Mouse (Mus musculus) neural tube, embryonic 11.5 days (tissue): ENCODE data around the gene Srarp. TPM values are rescaled to one million over a fixed set of nuclear protein-coding genes. Genes with fewer than 3 reads are reported as not detected.

ENCODE experiments used
- ATAC-seq: fragments of 200-750 bp; cut with Nextera tagmentation; 2 replicates; pipeline ENCODE4 v1.8.0; 2017; ENCODE audit warnings: moderate number of reproducible peaks, mild to moderate bottlenecking, moderate TSS enrichment, moderate library complexity; ENCODE audit not compliant: insufficient read depth, low FRiP score, low TSS enrichment
- DNase-seq: peaks from one replicate; pipeline ENCODE4 v3.0.0-alpha.2; 2015; ENCODE audit warnings: low spot score
- H3K27ac ChIP-seq: fragments of 300-500 bp; sonication (generic); 2 replicates; pipeline ENCODE4 v1.5.1; 2014; ENCODE audit warnings: low read depth, mild to moderate bottlenecking, low read length
- H3K27me3 ChIP-seq: fragments of 300-500 bp; sonication (generic); 2 replicates; pipeline ENCODE4 v1.6.1; 2014; ENCODE audit warnings: mild to moderate bottlenecking, low read length, mixed read lengths; ENCODE audit not compliant: control insufficient read depth, insufficient read depth
- H3K36me3 ChIP-seq: fragments of 300-500 bp; sonication (generic); 2 replicates; pipeline ENCODE4 v1.6.1; 2014; ENCODE audit warnings: mild to moderate bottlenecking, low read length, moderate library complexity, mixed read lengths; ENCODE audit not compliant: control insufficient read depth, insufficient read depth
- H3K4me1 ChIP-seq: fragments of 300-500 bp; sonication (generic); 2 replicates; pipeline ENCODE4 v1.6.1; 2014; ENCODE audit warnings: low read length, mixed read lengths; ENCODE audit not compliant: control insufficient read depth, insufficient read depth
- H3K4me2 ChIP-seq: fragments of 300-500 bp; sonication (generic); 2 replicates; pipeline ENCODE4 v1.6.1; 2014; ENCODE audit warnings: low read depth, mild to moderate bottlenecking, moderate library complexity
- H3K4me3 ChIP-seq: fragments of 300-500 bp; sonication (generic); 2 replicates; pipeline ENCODE4 v1.5.1; 2014; ENCODE audit warnings: low read depth, low read length
- H3K9ac ChIP-seq: fragments of 300-500 bp; sonication (generic); 2 replicates; pipeline ENCODE4 v1.6.1; 2014; ENCODE audit warnings: mild to moderate bottlenecking, low read length
- H3K9me3 ChIP-seq: fragments of 300-500 bp; sonication (generic); 2 replicates; pipeline ENCODE4 v1.6.1; 2016; ENCODE audit warnings: low read length; ENCODE audit not compliant: control insufficient read depth
- WGBS: fragments of 180-500 bp; shearing (Covaris S2); extraction: QIAGEN DNeasy Blood & Tissue Kit; methylation state at CpG from one replicate; pipeline ENCODE4 v1.1.7; 2014; 5-methylcytosine and 5-hydroxymethylcytosine counted together
- polyA plus RNA-seq: library from polyadenylated mRNA; unstranded; fragments of >200 nt; fragmentation: Nextera tagmentation; extraction: Ambion mirVana; gene quantifications from 2 replicates; pipeline ENCODE4 v1.2.1, GENCODE M21; 2014

The Srarp gene
- polyA plus RNA-seq, 1 experiment from 2014 or later: not detected

GRCm38 (mm10) chr4:141469343-141469742 is 33.4 kb upstream of the Srarp start:
- 92% methylated on average over 9 of the region's 9 CpGs for WGBS
- 0 out of 2 replicates have a peak, but pooled peaks cover 3% of the 10 kb centered on the region for H3K4me1 ChIP-seq
- no peak overlapping the region for H3K4me3 ChIP-seq
- peaks cover 70% of the 10 kb centered on the region for H3K36me3 ChIP-seq
- H3K9ac ChIP-seq: no peak overlapping the region
- ATAC-seq (no peak), DNase-seq (no peak)
- H3K27me3 ChIP-seq: no peaks in the 10 kb centered on the region
- no peak overlapping the region for H3K4me2 ChIP-seq
- no peak overlapping the region for H3K27ac ChIP-seq
- H3K9me3 ChIP-seq: no peaks in the 10 kb centered on the region

- Histone ChIP-seq H3K27me3 (no peaks in the 10 kb centered on the region), H3K4me3 (no peak overlapping the region), H3K36me3 (peaks cover 65% of the 10 kb centered on the region), H3K4me1 (0 out of 2 replicates have a peak, but pooled peaks cover 3% of the 10 kb centered on the region), H3K27ac (no peak overlapping the region), H3K4me2 (no peak overlapping the region), H3K9ac (no peak overlapping the region), H3K9me3 (no peaks in the 10 kb centered on the region)
- DNase-seq: no peak
- 78% methylated on average over 10 of the region's 10 CpGs for WGBS
- ATAC-seq: no peak
Observed at GRCm38 (mm10) chr4:141468576-141468975, 32.7 kb upstream of the Srarp start.

DNA sequence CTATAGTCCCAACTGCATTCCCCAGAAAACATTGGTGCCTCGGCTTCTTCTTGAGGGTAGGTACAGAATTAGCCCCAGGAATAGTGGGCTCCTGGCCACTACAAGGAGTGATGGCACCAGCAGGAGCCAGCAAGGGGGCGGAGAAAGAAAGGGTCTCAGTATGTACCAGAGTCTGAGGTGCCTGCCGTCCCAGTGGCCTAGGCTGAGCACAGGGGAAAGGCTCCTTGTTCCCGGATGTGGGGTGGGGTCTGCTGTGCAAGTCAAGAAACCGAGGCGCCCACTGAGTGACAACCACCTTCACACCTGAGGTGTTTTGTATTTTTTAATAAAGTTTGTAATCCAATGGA is 31.6 kb upstream of the Srarp start:
- 91% methylated on average over 6 of the region's 6 CpGs for whole genome bisulfite sequencing
- H3K4me2 ChIP-seq: no peak overlapping the region
- no peaks in the 10 kb centered on the region for H3K27me3 ChIP-seq
- peaks cover 60% of the 10 kb centered on the region for H3K36me3 ChIP-seq
- H3K9ac ChIP-seq: no peak overlapping the region
- no peak overlapping the region for H3K27ac ChIP-seq
- no peak overlapping the region for H3K4me3 ChIP-seq
- no peak for DNase-seq
- H3K9me3 ChIP-seq: no peaks in the 10 kb centered on the region
- H3K4me1 ChIP-seq: no peaks in the 10 kb centered on the region
- no peak for ATAC-seq

- no peak for ATAC-seq
- Histone ChIP-seq H3K9me3 (no peaks in the 10 kb centered on the region), H3K4me1 (no peaks in the 10 kb centered on the region), H3K36me3 (peaks cover 57% of the 10 kb centered on the region), H3K4me2 (no peak overlapping the region), H3K9ac (no peak overlapping the region), H3K4me3 (no peak overlapping the region), H3K27me3 (no peaks in the 10 kb centered on the region), H3K27ac (no peak overlapping the region)
- 90% methylated on average over 15 of the region's 15 CpGs for WGBS
- no peak for DNase-seq
Observed at GRCm38 (mm10) chr4:141466844-141467580, 31.1 kb upstream of the Srarp start.

GRCm38 (mm10) chr4:141466289-141466795 is 30.4 kb upstream of the Srarp start:
- Histone ChIP-seq H3K36me3 (peaks cover 51% of the 10 kb centered on the region), H3K4me2 (no peak overlapping the region), H3K4me1 (no peaks in the 10 kb centered on the region), H3K27me3 (no peaks in the 10 kb centered on the region), H3K4me3 (no peak overlapping the region), H3K27ac (no peak overlapping the region), H3K9me3 (no peaks in the 10 kb centered on the region), H3K9ac (no peak overlapping the region)
- 94% methylated on average over 16 of the region's 16 CpGs for WGBS
- DNase-seq (no peak), ATAC-seq (no peak)

DNA sequence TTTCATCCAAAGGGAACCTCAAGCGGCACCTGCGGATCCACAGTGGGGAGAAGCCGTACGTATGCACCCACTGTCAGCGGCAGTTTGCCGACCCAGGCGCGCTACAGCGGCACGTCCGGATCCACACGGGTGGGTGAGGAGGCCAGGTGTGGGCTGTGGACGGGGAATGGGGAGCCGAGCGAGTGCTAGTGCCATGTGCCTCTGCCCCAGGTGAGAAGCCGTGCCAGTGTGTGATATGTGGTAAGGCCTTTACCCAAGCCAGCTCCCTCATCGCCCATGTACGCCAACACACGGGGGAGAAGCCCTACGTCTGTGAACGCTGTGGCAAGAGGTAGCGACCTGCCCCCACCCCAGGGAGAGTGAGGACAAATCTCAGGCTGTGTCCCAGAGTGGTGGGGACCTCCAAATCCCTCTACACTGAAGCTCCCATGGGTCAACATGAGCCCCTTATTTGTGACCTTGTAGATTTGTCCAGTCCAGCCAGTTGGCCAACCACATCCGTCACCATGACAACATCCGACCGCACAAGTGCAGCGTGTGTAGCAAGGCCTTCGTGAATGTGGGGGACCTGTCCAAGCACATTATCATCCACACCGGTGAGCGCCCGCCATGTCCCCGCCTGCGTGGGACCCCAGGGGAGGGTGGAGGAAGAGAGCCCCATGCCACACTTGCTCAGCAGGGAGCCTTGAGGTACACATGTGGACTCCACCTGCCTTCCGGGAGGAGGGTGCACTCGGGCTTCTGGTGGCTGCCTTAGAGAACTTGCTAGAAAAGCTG is 29.8 kb upstream of the Srarp start:
- Histone ChIP-seq H3K4me2 (no peak overlapping the region), H3K27ac (no peak overlapping the region), H3K27me3 (no peaks in the 10 kb centered on the region), H3K36me3 (peaks cover 49% of the 10 kb centered on the region), H3K4me3 (no peak overlapping the region), H3K9ac (no peak overlapping the region), H3K9me3 (no peaks in the 10 kb centered on the region), H3K4me1 (no peaks in the 10 kb centered on the region)
- DNase-seq: no peak
- WGBS: 92% methylated on average over 34 of the region's 34 CpGs
- ATAC-seq: no peak

DNA sequence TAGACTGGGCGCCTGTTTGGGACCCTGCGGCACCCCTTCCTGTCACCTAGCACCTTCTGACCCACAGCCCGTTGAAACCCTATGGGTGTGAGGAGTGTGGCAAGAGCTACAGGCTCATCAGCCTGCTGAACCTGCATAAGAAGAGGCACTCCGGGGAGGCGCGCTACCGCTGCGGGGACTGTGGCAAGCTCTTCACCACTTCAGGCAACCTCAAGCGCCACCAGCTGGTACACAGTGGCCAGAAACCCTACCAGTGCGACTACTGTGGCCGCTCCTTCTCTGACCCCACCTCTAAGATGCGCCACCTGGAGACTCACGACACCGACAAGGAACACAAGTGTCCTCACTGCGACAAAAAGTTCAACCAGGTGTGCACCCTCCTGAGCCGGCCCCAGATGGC is 28.8 kb upstream of the Srarp start:
- peaks cover 40% of the 10 kb centered on the region for H3K36me3 ChIP-seq
- no peaks in the 10 kb centered on the region for H3K27me3 ChIP-seq
- H3K4me3 ChIP-seq: no peak overlapping the region
- H3K4me1 ChIP-seq: no peaks in the 10 kb centered on the region
- no peak overlapping the region for H3K4me2 ChIP-seq
- H3K9me3 ChIP-seq: no peaks in the 10 kb centered on the region
- ATAC-seq (no peak), DNase-seq (no peak)
- H3K27ac ChIP-seq: no peak overlapping the region
- WGBS: 77% methylated on average over 16 of the region's 16 CpGs
- no peak overlapping the region for H3K9ac ChIP-seq

GRCm38 (mm10) chr4:141463472-141463871 is 27.6 kb upstream of the Srarp start:
- 0 out of 2 replicates have a peak, but pooled peaks cover 2% of the 10 kb centered on the region for H3K4me1 ChIP-seq
- peaks cover 35% of the 10 kb centered on the region for H3K36me3 ChIP-seq
- no peaks in the 10 kb centered on the region for H3K27me3 ChIP-seq
- H3K4me2 ChIP-seq: no peak overlapping the region
- H3K4me3 ChIP-seq: no peak overlapping the region
- no peak overlapping the region for H3K27ac ChIP-seq
- no peaks in the 10 kb centered on the region for H3K9me3 ChIP-seq
- DNase-seq (no peak), ATAC-seq (no peak)
- 88% methylated on average over 14 of the region's 14 CpGs for WGBS
- no peak overlapping the region for H3K9ac ChIP-seq
